ENCODE assay signal across 9 mouse cellular contexts in the genomic region with DNA sequence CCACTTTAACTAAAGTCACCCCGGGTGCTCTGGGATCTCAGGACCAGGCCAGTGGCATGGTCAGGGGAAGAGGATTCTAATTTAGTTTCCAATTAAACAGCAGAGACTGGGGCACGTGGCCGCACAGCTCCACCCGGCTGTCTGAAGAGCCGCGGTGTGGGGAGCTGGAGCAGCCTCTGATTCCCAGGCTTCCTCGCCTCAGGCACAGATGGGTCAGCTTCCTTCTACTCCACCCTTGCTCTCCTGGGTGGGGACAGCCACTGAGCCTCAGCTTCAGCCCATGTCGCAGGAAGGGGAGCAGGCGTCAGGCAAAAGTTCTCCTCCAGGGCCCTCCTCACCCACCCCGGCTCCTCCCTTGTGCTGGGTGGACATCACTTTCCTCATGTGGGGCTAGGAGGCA. TPM values are rescaled to one million over a fixed set of nuclear protein-coding genes. Genes with fewer than 3 reads are reported as not detected.
DNase-seq lines count a peak whose midpoint lies in the region.
"Had no signal": no experiment of that assay in that cellular context is flagged by ENCODE, and none has a peak within 500 bp of the region (broad histone marks: within the 10 kb centered on the region; RNA-seq: fewer than 3 reads in every experiment).

No protein-coding gene starts in this region.

- H3K4me1 ChIP-seq in hindbrain, embryonic 10.5 days (replicated peaks), result peaks cover 24% of the 10 kb centered on the region

- 0 out of 2 replicates have a peak, but pooled peaks cover 3% of the 10 kb centered on the region for H3K27me3 ChIP-seq in hindbrain, embryonic 10.5 days (ENCODE audit: insufficient read depth, poor library complexity, severe bottlenecking)

- 31% methylated on average over 10 of the region's 10 CpGs for WGBS in hindbrain, embryonic 10.5 days

- DNase-seq in ZHBTc4 (ENCODE audit: low read depth, low spot score), result peak; percentile 57
- DNase-seq in cerebellum, postnatal 14 days, result peak; percentile 46 to 64
- DNase-seq in hindbrain, embryonic 10.5 days (ENCODE audit: low spot score), result peak; percentile 43
- DNase-seq in lung, postnatal 10 days, result peak; percentile 51
- no peak for DNase-seq in layer of hippocampus, adult 9-10 months (ENCODE audit: low spot score)
- DNase-seq in right cerebral cortex, postnatal 10 days (ENCODE audit: low spot score in 2 of 2), result no peak
- no peak for DNase-seq in urinary bladder, postnatal 4 days (ENCODE audit: low spot score in 2 of 2)
- no peak for DNase-seq in ovary, postnatal 14 days (ENCODE audit: low spot score)
- DNase-seq: liver, embryonic 13.5 days had no signal

- peak overlapping the region; percentile 36 for H3K4me3 ChIP-seq in hindbrain, embryonic 10.5 days
- H3K4me3 ChIP-seq: liver, embryonic 13.5 days had no signal

- peak overlapping the region; percentile 78 for H3K27ac ChIP-seq in hindbrain, embryonic 10.5 days

- peaks cover 44% of the 10 kb centered on the region for H3K36me3 ChIP-seq in hindbrain, embryonic 10.5 days

- no peaks in the 10 kb centered on the region for H3K9me3 ChIP-seq in hindbrain, embryonic 10.5 days
- H3K9me3 ChIP-seq: liver, embryonic 13.5 days had no signal

RNA-seq across cellular contexts. Expression of a gene that starts 52.8 kb away (rescaled TPM):
- 33.1 and 47.3 TPM in 2 replicates for polyA plus RNA-seq in hindbrain, embryonic 10.5 days (2016; fragmentation: Nextera tagmentation; extraction: Ambion mirVana)

Comparison
In these comparisons a context has a peak if more than half of its experiments do, and no peak if none do; other contexts are left out.
1. DNase-seq: peak in ZHBTc4 (single experiment), cerebellum, postnatal 14 days (2 of 2), hindbrain, embryonic 10.5 days (single experiment) and lung, postnatal 10 days (single experiment); none in layer of hippocampus, adult 9-10 months (single experiment), right cerebral cortex, postnatal 10 days (0 of 2), urinary bladder, postnatal 4 days (0 of 2) and ovary, postnatal 14 days (single experiment).